ENCODE assay signal across 24 mouse cellular contexts in genomic region chr7:36097054-36097453, GRCm38 (mm10).
"Had no signal": no experiment of that assay in that cellular context is flagged by ENCODE, and none has a peak within 500 bp of the region (broad histone marks: within the 10 kb centered on the region; RNA-seq: fewer than 3 reads in every experiment).

No protein-coding gene starts in this region.

- DNase-seq: gastrocnemius, adult 2 months; gastrocnemius, postnatal 10 days; gastrocnemius, postnatal 25 days; heart, adult 18-20 months; heart, postnatal 14 days; heart, postnatal 36 days; kidney, adult 11 months; kidney, adult 2 months; kidney, adult 9 months; kidney, postnatal 14 days; kidney, postnatal 36 days; layer of hippocampus, adult 9-11 months; layer of hippocampus, postnatal 36 days; left cerebral cortex, postnatal 4 days had no signal

- H3K4me3 ChIP-seq: gastrocnemius, adult 2 months; heart, embryonic 10.5 days; heart, embryonic 13.5 days; heart, embryonic 15.5 days; hindbrain, embryonic 13.5 days; hindbrain, embryonic 15.5 days; limb, embryonic 12.5 days; limb, embryonic 15.5 days; liver, embryonic 12.5 days had no signal

- H3K4me1 ChIP-seq: heart, embryonic 13.5 days; heart, embryonic 15.5 days; hindbrain, embryonic 13.5 days; hindbrain, embryonic 15.5 days; liver, embryonic 12.5 days had no signal

- H3K9me3 ChIP-seq: heart, embryonic 10.5 days; heart, embryonic 13.5 days; heart, embryonic 15.5 days; hindbrain, embryonic 13.5 days; hindbrain, embryonic 15.5 days; limb, embryonic 12.5 days; limb, embryonic 15.5 days had no signal

- H3K4me2 ChIP-seq: heart, embryonic 13.5 days; heart, embryonic 15.5 days; hindbrain, embryonic 13.5 days; hindbrain, embryonic 15.5 days; limb, embryonic 12.5 days; limb, embryonic 15.5 days; liver, embryonic 12.5 days had no signal

- H3K36me3 ChIP-seq: heart, embryonic 10.5 days; heart, embryonic 13.5 days; heart, embryonic 15.5 days; hindbrain, embryonic 13.5 days; hindbrain, embryonic 15.5 days; limb, embryonic 12.5 days; limb, embryonic 15.5 days; liver, embryonic 12.5 days had no signal

- H3K9ac ChIP-seq: heart, embryonic 13.5 days; heart, embryonic 15.5 days; hindbrain, embryonic 13.5 days; hindbrain, embryonic 15.5 days; limb, embryonic 12.5 days; limb, embryonic 15.5 days; liver, embryonic 12.5 days had no signal

- H3K27ac ChIP-seq: gastrocnemius, adult 2 months; heart, embryonic 10.5 days; heart, embryonic 13.5 days; heart, embryonic 15.5 days; hindbrain, embryonic 13.5 days; hindbrain, embryonic 15.5 days; hindbrain, postnatal 0 days; limb, embryonic 12.5 days; limb, embryonic 15.5 days; liver, embryonic 12.5 days had no signal

- H3K27me3 ChIP-seq: heart, embryonic 13.5 days; heart, embryonic 15.5 days; hindbrain, embryonic 13.5 days; hindbrain, embryonic 15.5 days; limb, embryonic 12.5 days; limb, embryonic 15.5 days; liver, embryonic 12.5 days had no signal

- ATAC-seq: hindbrain, postnatal 0 days; intestine, embryonic 16.5 days; liver, embryonic 12.5 days had no signal
